Mouse (Mus musculus) megakaryocyte, embryonic 14.5 days (primary cell): Measurements from ENCODE around the gene Mpped2. TPM values are rescaled to one million over a fixed set of nuclear protein-coding genes. Genes with fewer than 3 reads are reported as not detected.

Experiments used
- H3K27me3 ChIP-seq: replicated peaks from 2 replicates; pipeline ENCODE3; 2012; ENCODE audit warnings: inconsistent platforms
- H3K36me3 ChIP-seq: replicated peaks from 2 replicates; pipeline ENCODE3; 2012; ENCODE audit warnings: low read length, inconsistent platforms, mixed read lengths
- H3K4me1 ChIP-seq: 2 replicates; pipeline ENCODE4 v1.6.1; 2012; ENCODE audit warnings: inconsistent platforms
- H3K4me3 ChIP-seq: replicated peaks from 2 replicates; pipeline ENCODE3; 2012; ENCODE audit warnings: moderate library complexity, mild to moderate bottlenecking, inconsistent platforms
- H3K9me3 ChIP-seq: 2 replicates; pipeline ENCODE4 v1.6.1; 2012; ENCODE audit warnings: inconsistent platforms
- FLI1 ChIP-seq: IDR thresholded peaks from 2 replicates; pipeline ENCODE4 v1.6.1; 2012; ENCODE audit warnings: low read length, inconsistent platforms, mixed read lengths
- GATA1 ChIP-seq: IDR thresholded peaks from 3 replicates; pipeline ENCODE4 v1.6.1; 2012; ENCODE audit warnings: mixed read lengths, low read length, inconsistent platforms, borderline replicate concordance
- polyA plus RNA-seq: library from polyadenylated mRNA; stranded (reverse); fragments of >175 nt; gene quantifications from 2 replicates; pipeline ENCODE4 v1.2.3, GENCODE M21; 2012; ENCODE audit warnings: low replicate concordance; ENCODE audit not compliant: insufficient read depth

The Mpped2 gene
- polyA plus RNA-seq, 1 experiment, result 0.10 TPM

- TF ChIP-seq FLI1 (no peak), GATA1 (no peak)
- no peak overlapping the region for H3K4me3 ChIP-seq
- H3K9me3 ChIP-seq, result peaks cover 6% of the 10 kb centered on the region; the same call in 1 of the 2 replicates
- H3K27me3 ChIP-seq, result no peaks in the 10 kb centered on the region
- no peaks in the 10 kb centered on the region for H3K36me3 ChIP-seq
- no peaks in the 10 kb centered on the region for H3K4me1 ChIP-seq
These were observed 69.9 kb downstream of the Mpped2 start for GRCm38 (mm10) chr2:106762920-106763319.

- H3K27me3 ChIP-seq, result no peaks in the 10 kb centered on the region
- no peak for TF ChIP-seq FLI1
- no peak for TF ChIP-seq GATA1
- H3K4me1 ChIP-seq, result no peaks in the 10 kb centered on the region
- no peak overlapping the region for H3K4me3 ChIP-seq
- no peaks in the 10 kb centered on the region for H3K36me3 ChIP-seq
- H3K9me3 ChIP-seq, result peaks cover 31% of the 10 kb centered on the region; the same call in 1 of the 2 replicates
These were observed 76.2 kb downstream of the Mpped2 start for GRCm38 (mm10) chr2:106769236-106769635.

- no peak for TF ChIP-seq FLI1
- TF ChIP-seq GATA1, result no peak
- H3K4me3 ChIP-seq, result no peak overlapping the region
- no peaks in the 10 kb centered on the region for H3K36me3 ChIP-seq
- peaks cover 44% of the 10 kb centered on the region for H3K9me3 ChIP-seq
- no peaks in the 10 kb centered on the region for H3K27me3 ChIP-seq
- H3K4me1 ChIP-seq, result no peaks in the 10 kb centered on the region
These were observed 79.6 kb downstream of the Mpped2 start for GRCm38 (mm10) chr2:106772643-106773042.

- Histone ChIP-seq H3K4me1 (no peaks in the 10 kb centered on the region), H3K27me3 (no peaks in the 10 kb centered on the region), H3K4me3 (no peak overlapping the region), H3K9me3 (peaks cover 45% of the 10 kb centered on the region), H3K36me3 (no peaks in the 10 kb centered on the region)
- TF ChIP-seq FLI1 (no peak), GATA1 (no peak)
These were observed 81.5 kb downstream of the Mpped2 start for GRCm38 (mm10) chr2:106774251-106775196.

- Histone ChIP-seq H3K4me3 (no peak overlapping the region), H3K4me1 (no peaks in the 10 kb centered on the region), H3K27me3 (no peaks in the 10 kb centered on the region)
These were observed 82.9 kb downstream of the Mpped2 start for GRCm38 (mm10) chr2:106775994-106776393.

GRCm38 (mm10) chr2:106778861-106779516 lies 85.9 kb downstream of the Mpped2 start:
- TF ChIP-seq FLI1, result no peak
- Histone ChIP-seq H3K27me3 (no peaks in the 10 kb centered on the region), H3K4me3 (no peak overlapping the region), H3K4me1 (no peaks in the 10 kb centered on the region), H3K9me3 (peaks cover 46% of the 10 kb centered on the region), H3K36me3 (no peaks in the 10 kb centered on the region)

More at GRCm38 (mm10) chr2:106775994-106776393, 82.9 kb downstream of the Mpped2 start:
- H3K9me3 ChIP-seq, result peaks cover 42% of the 10 kb centered on the region
- H3K36me3 ChIP-seq, result no peaks in the 10 kb centered on the region
- TF ChIP-seq FLI1 (no peak), GATA1 (no peak)

GRCm38 (mm10) chr2:106781181-106782179 lies 88.4 kb downstream of the Mpped2 start:
- no peaks in the 10 kb centered on the region for H3K36me3 ChIP-seq
- no peaks in the 10 kb centered on the region for H3K4me1 ChIP-seq
- H3K27me3 ChIP-seq, result no peaks in the 10 kb centered on the region
- no peak for TF ChIP-seq GATA1
- H3K4me3 ChIP-seq, result no peak overlapping the region
- peaks cover 36% of the 10 kb centered on the region for H3K9me3 ChIP-seq

- Histone ChIP-seq H3K9me3 (peaks cover 39% of the 10 kb centered on the region), H3K4me3 (no peak overlapping the region), H3K36me3 (no peaks in the 10 kb centered on the region), H3K27me3 (no peaks in the 10 kb centered on the region), H3K4me1 (no peaks in the 10 kb centered on the region)
- TF ChIP-seq FLI1 (no peak), GATA1 (no peak)
These were observed 90.2 kb downstream of the Mpped2 start for GRCm38 (mm10) chr2:106783311-106783710.

GRCm38 (mm10) chr2:106788055-106788454 lies 95.0 kb downstream of the Mpped2 start:
- Histone ChIP-seq H3K36me3 (no peaks in the 10 kb centered on the region), H3K4me1 (no peaks in the 10 kb centered on the region), H3K9me3 (peaks cover 50% of the 10 kb centered on the region), H3K4me3 (no peak overlapping the region), H3K27me3 (no peaks in the 10 kb centered on the region)
- TF ChIP-seq FLI1 (no peak), GATA1 (no peak)
